ENCODE assay signal across 7 mouse cellular contexts in the genomic region with DNA sequence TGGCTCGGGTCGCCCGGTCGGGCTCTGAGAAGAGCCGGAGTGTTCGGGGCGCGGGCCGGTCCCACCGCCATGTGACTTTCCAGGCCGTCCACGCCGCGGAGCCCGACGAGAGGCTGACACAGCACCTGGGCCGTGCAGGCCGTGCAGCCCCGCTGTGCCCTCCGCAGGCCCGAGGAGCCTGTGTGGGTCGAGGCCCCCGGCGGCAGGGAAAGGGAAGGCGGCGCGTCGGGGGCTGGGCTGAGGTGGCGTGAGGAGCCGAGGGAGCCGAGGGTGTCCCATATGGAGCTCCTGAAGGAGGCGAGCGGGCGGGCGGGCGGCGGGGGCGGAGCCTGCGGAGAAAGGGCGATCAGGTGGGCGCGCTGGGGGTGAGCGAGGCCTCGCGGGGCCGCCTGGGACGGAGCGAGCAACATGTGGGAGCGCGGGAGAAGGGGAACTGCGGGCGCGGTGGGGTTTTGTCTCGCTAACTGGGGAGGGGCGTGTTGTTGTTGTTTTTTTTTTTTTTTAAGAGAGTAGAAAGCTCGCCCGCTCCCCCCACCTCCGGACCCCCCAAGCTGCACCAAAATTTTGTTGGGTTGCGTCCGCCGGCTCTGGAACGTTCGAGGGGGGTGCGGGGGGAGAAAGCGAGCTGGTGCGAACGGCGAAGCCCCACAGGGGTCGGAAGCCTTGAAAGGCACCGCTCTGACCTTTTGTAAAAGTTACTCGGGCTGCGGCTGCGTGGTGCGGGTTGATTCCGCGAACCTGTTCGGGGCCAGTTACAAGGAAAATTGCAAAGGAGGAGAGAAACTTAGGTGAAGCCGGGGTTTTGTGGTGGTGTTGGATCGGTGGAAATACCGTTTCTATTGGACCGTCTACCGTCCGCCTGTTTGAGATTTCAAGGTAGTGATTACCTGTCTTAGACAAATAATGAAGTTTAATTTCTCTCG. TPM values are rescaled to one million over a fixed set of nuclear protein-coding genes. Genes with fewer than 3 reads are reported as not detected.
DNase-seq lines count a peak whose midpoint lies in the region; ATAC-seq lines count a peak whose summit lies in the region.

No protein-coding gene starts in this region.

- H3K4me2 ChIP-seq in hindbrain, embryonic 12.5 days (replicated peaks): peak overlapping the region; percentile 88

- H3K4me1 ChIP-seq in hindbrain, embryonic 12.5 days: 0 out of 2 replicates have a peak, but pooled peaks cover 3% of the 10 kb centered on the region
- peaks cover 43% of the 10 kb centered on the region; the same call in 1 of the 2 replicates for H3K4me1 ChIP-seq in megakaryocyte, embryonic 14.5 days

- no peaks in the 10 kb centered on the region for H3K9me3 ChIP-seq in hindbrain, embryonic 12.5 days (replicated peaks)
- no peaks in the 10 kb centered on the region for H3K9me3 ChIP-seq in megakaryocyte, embryonic 14.5 days

- H3K27me3 ChIP-seq in hindbrain, embryonic 12.5 days: no peaks in the 10 kb centered on the region
- H3K27me3 ChIP-seq in megakaryocyte, embryonic 14.5 days (replicated peaks): no peaks in the 10 kb centered on the region

- peak overlapping the region; percentile 87 for H3K9ac ChIP-seq in hindbrain, embryonic 12.5 days

- H3K27ac ChIP-seq in hindbrain, embryonic 12.5 days: peak overlapping the region; percentile 95

- H3K36me3 ChIP-seq in hindbrain, embryonic 12.5 days: no peaks in the 10 kb centered on the region
- H3K36me3 ChIP-seq in megakaryocyte, embryonic 14.5 days (replicated peaks; ENCODE audit: low read length): no peaks in the 10 kb centered on the region

- peak; percentile 89 for DNase-seq in MN1 (ENCODE audit: low spot score)
- peak; percentile 63 for DNase-seq in brain, adult 2 months (ENCODE audit: low read depth, low spot score)
- DNase-seq in fibroblast of lung, adult 2 months (ENCODE audit: low read depth): peak; percentile 6
- DNase-seq in layer of hippocampus, postnatal 14 days (ENCODE audit: low spot score in 2 of 2): peak; percentile 3 to 31
- peak; percentile 59 for DNase-seq in right cerebral cortex, postnatal 14 days

- peak overlapping the region; percentile 97 for H3K4me3 ChIP-seq in hindbrain, embryonic 12.5 days
- H3K4me3 ChIP-seq in megakaryocyte, embryonic 14.5 days (replicated peaks): peak overlapping the region; percentile 98

- peak; percentile 87 for ATAC-seq in hindbrain, embryonic 12.5 days (ENCODE audit: low FRiP score)

- WGBS in hindbrain, embryonic 12.5 days: under 1% methylated on average over 82 of the region's 84 CpGs

RNA-seq across cellular contexts. Expression of a gene that starts 3.4 kb away (rescaled TPM):
- 31.2 and 34.5 TPM in 2 replicates for polyA plus RNA-seq in hindbrain, embryonic 12.5 days (2016; fragmentation: Nextera tagmentation; extraction: Ambion mirVana)
- 10 to 100 TPM; 52.3 to 56.8 TPM for total RNA-seq in layer of hippocampus, postnatal 14 days (2021)
- 2.8 TPM in 1 of 2 replicates, not detected in the other for polyA plus RNA-seq in megakaryocyte, embryonic 14.5 days (2012; ENCODE audit: insufficient read depth, low replicate concordance)

RNA-seq across cellular contexts. Expression of a gene that starts 6.4 kb away (rescaled TPM):
- 0.03 TPM in 1 of 2 replicates, not detected in the other for polyA plus RNA-seq in hindbrain, embryonic 12.5 days (2016; fragmentation: Nextera tagmentation; extraction: Ambion mirVana)
- total RNA-seq in layer of hippocampus, postnatal 14 days (2021): under 1 TPM; 0.02 to 0.07 TPM
- 0.28 TPM in 1 of 2 replicates, not detected in the other for polyA plus RNA-seq in megakaryocyte, embryonic 14.5 days (2012; ENCODE audit: insufficient read depth, low replicate concordance)

Comparison
In these comparisons a context has a peak if more than half of its experiments do, and no peak if none do; other contexts are left out.
1. Peak in every context shown above with its lines: DNase-seq, ATAC-seq, H3K4me3 ChIP-seq and H3K27ac ChIP-seq.
2. DNase-seq: peak in every context shown above with its lines; median percentile 89 in MN1; 63 in brain, adult 2 months; 59 in right cerebral cortex, postnatal 14 days; 17 in layer of hippocampus, postnatal 14 days; 6 in fibroblast of lung, adult 2 months.